Mouse (Mus musculus) effector memory CD4-positive, alpha-beta T cell, adult 7 months (primary cell): ENCODE measurements around the gene Hist1h2ao. TPM values are rescaled to one million over a fixed set of nuclear protein-coding genes. Genes with fewer than 3 reads are reported as not detected.

ENCODE experiments used
- polyA plus RNA-seq: library from polyadenylated mRNA; unstranded; fragments of 100-300 nt; shearing (Covaris generic); gene quantifications from one replicate; pipeline ENCODE4 v1.2.1, GENCODE M21; 2017

The Hist1h2ao gene
- polyA plus RNA-seq: not detected

GRCm38 (mm10) chr13:21810073-21810472 is at the start of gene Hist1h2ao, which contains the start of gene Hist1h2bq:
TSS of gene Hist1h2ao (plus strand) at chr13:21810465.
TSS of gene Hist1h2bq (minus strand) at chr13:21810197.

GRCm38 (mm10) chr13:21779767-21780731 is 30.2 kb upstream of the Hist1h2ao start, which contains the start of gene Hist1h1b:
TSS of gene Hist1h1b (minus strand) at chr13:21780625.

GRCm38 (mm10) chr13:21783255-21783617 is 27.0 kb upstream of the Hist1h2ao start, which contains the start of gene Hist1h3i:
TSS of gene Hist1h3i (minus strand) at chr13:21783370.

GRCm38 (mm10) chr13:21786899-21787629 is 23.2 kb upstream of the Hist1h2ao start, which contains the start of the genes Hist1h2an and Hist1h2bp:
TSS of gene Hist1h2an (minus strand) at chr13:21787218.
TSS of gene Hist1h2bp (plus strand) at chr13:21787461.

GRCm38 (mm10) chr13:21811539-21811938 is 1.3 kb downstream of the Hist1h2ao start, which contains the start of gene Hist1h4m:
TSS of gene Hist1h4m (plus strand) at chr13:21811746.

GRCm38 (mm10) chr13:21831418-21832394 is 21.4 kb downstream of the Hist1h2ao start, which contains the start of gene Hist1h4n:
TSS of gene Hist1h4n (minus strand) at chr13:21832196.

GRCm38 (mm10) chr13:21833461-21833860 is 23.2 kb downstream of the Hist1h2ao start, which contains the start of the genes Hist1h2ap and Hist1h2br:
TSS of gene Hist1h2ap (minus strand) at chr13:21833507.
TSS of gene Hist1h2br (plus strand) at chr13:21833743.

Other genes starting within 250 kb of the Hist1h2ao start
- gene Olfr1364, start 228.7 kb upstream of the Hist1h2ao start, polyA plus RNA-seq: not detected
- gene Olfr1362, start 196.4 kb upstream of the Hist1h2ao start, polyA plus RNA-seq: not detected
- not detected for gene Olfr11, start 167.9 kb upstream of the Hist1h2ao start, polyA plus RNA-seq
- not detected for gene Olfr1361, start 147.1 kb upstream of the Hist1h2ao start, polyA plus RNA-seq
- gene Olfr1360, start 133.1 kb upstream of the Hist1h2ao start, polyA plus RNA-seq: 0.26 TPM
- gene Olfr1359, start 112.4 kb upstream of the Hist1h2ao start, polyA plus RNA-seq: not detected
- gene Hist1h2bl, start 94.3 kb upstream of the Hist1h2ao start, polyA plus RNA-seq: not detected
- gene Hist1h2ai, start 94.0 kb upstream of the Hist1h2ao start, polyA plus RNA-seq: not detected
- gene Hist1h3h, start 92.8 kb upstream of the Hist1h2ao start, polyA plus RNA-seq: 3.6 TPM
- gene Hist1h2bm, start 88.4 kb upstream of the Hist1h2ao start, polyA plus RNA-seq: not detected
- 0.93 TPM for gene Hist1h4j, start 75.4 kb upstream of the Hist1h2ao start, polyA plus RNA-seq
- gene Hist1h4k, start 60.0 kb upstream of the Hist1h2ao start, polyA plus RNA-seq: 15.4 TPM
- gene Hist1h2ak, start 56.6 kb upstream of the Hist1h2ao start, polyA plus RNA-seq: not detected
- not detected for gene Hist1h2bn, start 56.3 kb upstream of the Hist1h2ao start, polyA plus RNA-seq
- gene Hist1h1b, start 29.8 kb upstream of the Hist1h2ao start, polyA plus RNA-seq: not detected
- not detected for gene Hist1h3i, start 27.1 kb upstream of the Hist1h2ao start, polyA plus RNA-seq
- gene Hist1h2an, start 23.2 kb upstream of the Hist1h2ao start, polyA plus RNA-seq: not detected
- gene Hist1h2bp, start 23.0 kb upstream of the Hist1h2ao start, polyA plus RNA-seq: not detected
- gene Hist1h2bq, start 268 bp upstream of the Hist1h2ao start, polyA plus RNA-seq: 4.2 TPM
- gene Hist1h4m, start 1.3 kb downstream of the Hist1h2ao start, polyA plus RNA-seq: not detected
- 20.0 TPM for gene Hist1h4n, start 21.7 kb downstream of the Hist1h2ao start, polyA plus RNA-seq
- 30.1 TPM for gene Hist1h2ap, start 23.0 kb downstream of the Hist1h2ao start, polyA plus RNA-seq
- 4.6 TPM for gene Hist1h2br, start 23.3 kb downstream of the Hist1h2ao start, polyA plus RNA-seq
- 2.4 TPM for gene Zfp184, start 134.6 kb downstream of the Hist1h2ao start, polyA plus RNA-seq
- not detected for gene Pom121l2, start 170.7 kb downstream of the Hist1h2ao start, polyA plus RNA-seq
- 6.0 TPM for gene Prss16, start 199.3 kb downstream of the Hist1h2ao start, polyA plus RNA-seq
- not detected for gene Hist1h2ah, start 225.1 kb downstream of the Hist1h2ao start, polyA plus RNA-seq
- gene Hist1h2bk, start 225.4 kb downstream of the Hist1h2ao start, polyA plus RNA-seq: not detected
- gene Hist1h4i, start 230.9 kb downstream of the Hist1h2ao start, polyA plus RNA-seq: 10.9 TPM
- not detected for gene Hist1h2ag, start 232.5 kb downstream of the Hist1h2ao start, polyA plus RNA-seq
- 1.3 TPM for gene Hist1h2bj, start 232.7 kb downstream of the Hist1h2ao start, polyA plus RNA-seq